Mouse (Mus musculus): ENCODE results near the gene Tvp23b. TPM values are rescaled to one million over a fixed set of nuclear protein-coding genes. Genes with fewer than 3 reads are reported as not detected.
A peak's percentile ranks its signal among the peaks of the same experiment; 100 is the strongest.

The Tvp23b gene
- polyA plus RNA-seq, 1 experiment from 2014 or later, result 56.7 TPM

DNA sequence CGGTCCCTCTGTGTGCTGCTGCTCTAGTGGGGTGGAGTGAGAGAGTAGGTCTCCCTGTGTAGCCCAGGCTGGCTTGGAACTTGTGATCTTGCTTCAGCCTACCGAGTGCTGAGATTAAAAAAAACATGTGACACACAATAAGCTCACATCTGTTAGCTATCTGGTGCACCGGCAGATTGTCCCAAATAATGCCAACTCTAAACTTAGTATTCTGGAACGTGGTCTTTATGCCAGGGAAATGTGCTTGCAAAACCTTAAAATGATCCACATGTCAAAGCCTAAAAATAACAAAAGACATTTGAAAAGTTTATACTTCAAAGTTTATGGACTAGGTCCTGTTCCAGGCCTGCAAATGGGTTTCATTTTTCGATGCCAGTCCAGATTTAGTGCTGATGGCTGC is 10.1 kb upstream of the Tvp23b start:
- Histone ChIP-seq H3K9me3 (no peaks in the 10 kb centered on the region), H3K27me3 (no peaks in the 10 kb centered on the region), H3K36me3 (no peaks in the 10 kb centered on the region), H3K4me3 (no peak overlapping the region), H3K27ac (no peak overlapping the region), H3K4me1 (replicated peaks) (no peaks in the 10 kb centered on the region), H3K4me2 (no peak overlapping the region), H3K9ac (no peak overlapping the region)
- ATAC-seq (ENCODE audit: low FRiP score), result no peak
- WGBS, result 81% methylated on average over 5 of the region's 5 CpGs

- H3K36me3 ChIP-seq, result no peaks in the 10 kb centered on the region
Observed at GRCm38 (mm10) chr11:62869715-62870371, 9.4 kb upstream of the Tvp23b start.

DNA sequence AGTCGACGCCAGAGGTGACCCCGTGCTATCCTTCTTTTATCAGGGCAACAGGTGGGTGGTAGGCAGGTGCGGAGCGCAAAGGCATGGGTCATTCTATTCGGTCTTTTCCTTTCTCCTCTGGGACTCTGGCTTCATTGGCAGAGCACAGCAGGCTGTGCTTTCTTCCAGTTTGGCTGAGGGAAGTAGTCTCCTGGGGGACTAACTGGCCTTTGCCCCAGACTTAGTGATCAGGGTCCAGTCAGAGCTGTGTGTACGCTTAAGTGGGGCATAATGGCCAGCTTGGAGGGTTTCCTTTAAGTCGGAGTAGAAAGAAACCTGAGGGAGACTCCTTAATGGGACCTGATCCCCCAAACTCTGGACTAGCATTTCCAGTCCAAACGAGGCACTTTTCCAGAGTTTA is 5.8 kb upstream of the Tvp23b start:
- Histone ChIP-seq H3K4me3 (no peak overlapping the region), H3K9ac (no peak overlapping the region), H3K9me3 (no peaks in the 10 kb centered on the region), H3K4me2 (no peak overlapping the region), H3K4me1 (replicated peaks) (no peaks in the 10 kb centered on the region), H3K36me3 (no peaks in the 10 kb centered on the region), H3K27me3 (no peaks in the 10 kb centered on the region), H3K27ac (no peak overlapping the region)
- WGBS, result 82% methylated on average over 9 of the region's 9 CpGs
- ATAC-seq (ENCODE audit: low FRiP score), result no peak

More at GRCm38 (mm10) chr11:62869715-62870371, 9.4 kb upstream of the Tvp23b start:
- no peak overlapping the region for H3K4me3 ChIP-seq
- WGBS, result 91% methylated on average over 8 of the region's 8 CpGs
- H3K4me1 ChIP-seq (replicated peaks), result no peaks in the 10 kb centered on the region
- H3K9me3 ChIP-seq, result no peaks in the 10 kb centered on the region
- H3K27me3 ChIP-seq, result no peaks in the 10 kb centered on the region
- no peak overlapping the region for H3K9ac ChIP-seq
- H3K27ac ChIP-seq, result no peak overlapping the region
- H3K4me2 ChIP-seq, result no peak overlapping the region
- ATAC-seq (ENCODE audit: low FRiP score), result no peak

DNA sequence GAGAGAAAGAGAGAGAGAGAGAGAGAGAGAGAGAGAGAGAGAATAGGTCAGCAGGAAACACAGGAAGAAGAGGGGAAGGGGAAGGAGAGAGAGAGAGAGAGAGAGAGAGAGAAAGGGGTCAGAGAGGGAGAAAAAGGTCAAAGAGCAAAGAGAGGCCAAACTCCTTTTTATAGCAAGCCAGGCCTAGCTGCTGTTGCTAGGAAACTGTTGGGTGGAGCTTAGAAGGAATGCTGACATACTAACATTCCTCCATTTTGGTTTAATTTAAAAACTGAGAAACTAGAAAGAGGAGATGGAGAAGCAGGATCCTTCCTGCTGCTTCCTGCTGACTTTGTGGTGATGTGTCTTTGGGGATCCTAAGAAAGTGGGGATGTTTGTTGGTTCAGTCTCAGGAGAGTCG is 3.6 kb upstream of the Tvp23b start:
- no peak overlapping the region for H3K9ac ChIP-seq
- no peak overlapping the region for H3K4me2 ChIP-seq
- H3K27ac ChIP-seq, result no peak overlapping the region
- no peaks in the 10 kb centered on the region for H3K27me3 ChIP-seq
- ATAC-seq (ENCODE audit: low FRiP score), result no peak
- H3K36me3 ChIP-seq, result no peaks in the 10 kb centered on the region
- H3K4me1 ChIP-seq (replicated peaks), result peaks cover 7% of the 10 kb centered on the region
- no peaks in the 10 kb centered on the region for H3K9me3 ChIP-seq
- H3K4me3 ChIP-seq, result no peak overlapping the region
- WGBS, result 77% methylated on average over 1 of the region's 1 CpGs

DNA sequence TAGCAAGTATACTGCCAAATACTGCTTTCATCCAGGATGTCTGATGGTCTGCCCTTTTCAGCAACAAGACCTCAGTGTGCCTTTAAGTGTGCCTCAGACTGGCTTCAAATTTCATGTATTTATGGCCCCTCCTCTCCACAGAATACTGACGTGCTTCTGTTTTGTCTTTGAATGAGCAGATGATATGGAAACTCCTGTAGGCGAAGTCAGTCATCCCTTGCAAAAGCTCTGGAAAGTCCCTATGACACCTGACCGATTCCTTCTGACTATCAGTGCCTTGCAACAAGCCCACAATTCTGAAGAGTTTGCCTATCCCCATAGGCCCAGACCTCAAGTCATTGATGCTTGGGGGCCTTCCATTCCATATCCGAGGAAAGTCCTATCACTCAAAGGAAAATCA is 2.8 kb upstream of the Tvp23b start:
- 88% methylated on average over 4 of the region's 4 CpGs for WGBS
- no peak for ATAC-seq (ENCODE audit: low FRiP score)

DNA sequence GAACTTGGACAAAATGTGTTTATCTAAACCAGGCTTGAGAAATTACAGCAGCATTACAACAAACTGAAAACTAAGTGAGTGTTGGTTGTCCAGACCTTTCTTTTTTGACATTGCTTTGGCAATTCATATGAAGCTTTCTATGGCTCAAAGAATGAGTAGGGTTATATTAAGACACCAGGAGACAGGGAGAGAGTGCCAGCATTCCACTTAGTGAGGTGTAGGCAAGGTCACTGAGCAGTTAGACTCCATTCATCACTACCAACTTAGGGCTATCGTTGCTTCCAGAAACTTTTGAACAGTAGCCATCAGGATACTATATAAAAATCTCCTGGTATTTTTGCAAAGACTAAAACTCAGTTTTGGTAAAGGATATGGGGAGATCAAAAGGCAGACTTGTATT is 1.9 kb upstream of the Tvp23b start:
- no peaks in the 10 kb centered on the region for H3K9me3 ChIP-seq
- no peaks in the 10 kb centered on the region for H3K27me3 ChIP-seq
- H3K4me2 ChIP-seq, result no peak overlapping the region
- peaks cover 9% of the 10 kb centered on the region for H3K4me1 ChIP-seq (replicated peaks)
- ATAC-seq (ENCODE audit: low FRiP score), result no peak
- no peak overlapping the region for H3K27ac ChIP-seq
- no peak overlapping the region for H3K9ac ChIP-seq
- H3K4me3 ChIP-seq, result no peak overlapping the region
- 97% methylated on average over 1 of the region's 1 CpGs for WGBS
- H3K36me3 ChIP-seq, result 0 out of 2 replicates have a peak, but pooled peaks cover 3% of the 10 kb centered on the region

More for the DNA sequence above, 2.8 kb upstream of the Tvp23b start:
- no peaks in the 10 kb centered on the region for H3K36me3 ChIP-seq
- peaks cover 9% of the 10 kb centered on the region for H3K4me1 ChIP-seq (replicated peaks)
- no peak overlapping the region for H3K27ac ChIP-seq
- no peak overlapping the region for H3K4me3 ChIP-seq
- no peaks in the 10 kb centered on the region for H3K27me3 ChIP-seq
- no peaks in the 10 kb centered on the region for H3K9me3 ChIP-seq
- H3K9ac ChIP-seq, result no peak overlapping the region
- H3K4me2 ChIP-seq, result no peak overlapping the region

DNA sequence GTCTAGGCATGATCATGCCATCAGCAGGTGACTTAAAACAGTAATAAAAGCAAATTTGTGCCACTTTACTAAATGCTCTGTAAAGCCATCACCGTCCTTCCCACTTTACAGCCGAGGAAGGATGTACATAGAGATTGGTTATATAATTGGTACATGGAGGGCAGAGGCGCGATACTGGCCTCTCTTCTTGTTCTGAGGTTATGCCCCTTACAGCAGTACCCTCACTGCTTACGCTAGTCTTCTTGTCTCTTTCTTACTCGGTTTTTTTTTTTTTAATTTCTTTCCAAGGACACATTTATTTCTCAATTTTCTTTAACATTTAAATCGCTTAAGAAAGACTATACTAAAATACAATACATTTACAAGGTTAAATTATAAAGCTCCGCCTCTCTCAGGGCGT is 527 bp upstream of the Tvp23b start:
- peak; percentile 30; the same call in 1 of the 2 replicates for ATAC-seq (ENCODE audit: low FRiP score)
- H3K4me3 ChIP-seq, result peak overlapping the region; percentile 73
- 32% methylated on average over 9 of the region's 9 CpGs for WGBS
- peaks cover 10% of the 10 kb centered on the region; the same call in 1 of the 2 replicates for H3K36me3 ChIP-seq
- no peaks in the 10 kb centered on the region for H3K27me3 ChIP-seq
- H3K9me3 ChIP-seq, result no peaks in the 10 kb centered on the region
- H3K27ac ChIP-seq, result 0 out of 2 replicates have a peak overlapping the region, but pooled peaks have one; percentile 46
- peak overlapping the region; percentile 58 for H3K4me2 ChIP-seq
- no peak overlapping the region for H3K9ac ChIP-seq
- peaks cover 9% of the 10 kb centered on the region for H3K4me1 ChIP-seq (replicated peaks)

DNA sequence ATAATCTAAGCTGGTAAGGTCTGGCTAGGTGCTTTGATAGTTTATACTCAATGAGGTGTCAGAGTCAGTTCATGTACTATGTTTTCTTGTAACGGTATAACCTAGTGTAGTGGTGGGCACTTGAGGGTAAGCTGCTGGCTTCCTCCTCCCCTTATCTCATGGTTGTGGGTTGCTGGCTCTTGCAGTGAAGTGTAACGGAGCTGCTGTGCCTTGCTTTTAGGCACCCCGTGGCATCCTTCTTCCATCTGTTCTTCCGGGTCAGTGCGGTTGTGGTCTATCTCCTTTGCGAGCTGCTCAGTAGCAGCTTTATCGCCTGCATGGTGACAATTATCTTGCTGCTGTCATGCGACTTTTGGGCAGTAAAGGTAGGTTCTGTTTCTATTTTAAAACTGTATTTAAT is 4.2 kb downstream of the Tvp23b start:
- peaks cover 50% of the 10 kb centered on the region for H3K36me3 ChIP-seq
- no peak overlapping the region for H3K9ac ChIP-seq
- H3K4me2 ChIP-seq, result no peak overlapping the region
- no peak overlapping the region for H3K27ac ChIP-seq
- peaks cover 9% of the 10 kb centered on the region for H3K4me1 ChIP-seq (replicated peaks)
- no peaks in the 10 kb centered on the region for H3K27me3 ChIP-seq
- no peak overlapping the region for H3K4me3 ChIP-seq
- no peak for ATAC-seq (ENCODE audit: low FRiP score)
- no peaks in the 10 kb centered on the region for H3K9me3 ChIP-seq
- 93% methylated on average over 8 of the region's 8 CpGs for WGBS

DNA sequence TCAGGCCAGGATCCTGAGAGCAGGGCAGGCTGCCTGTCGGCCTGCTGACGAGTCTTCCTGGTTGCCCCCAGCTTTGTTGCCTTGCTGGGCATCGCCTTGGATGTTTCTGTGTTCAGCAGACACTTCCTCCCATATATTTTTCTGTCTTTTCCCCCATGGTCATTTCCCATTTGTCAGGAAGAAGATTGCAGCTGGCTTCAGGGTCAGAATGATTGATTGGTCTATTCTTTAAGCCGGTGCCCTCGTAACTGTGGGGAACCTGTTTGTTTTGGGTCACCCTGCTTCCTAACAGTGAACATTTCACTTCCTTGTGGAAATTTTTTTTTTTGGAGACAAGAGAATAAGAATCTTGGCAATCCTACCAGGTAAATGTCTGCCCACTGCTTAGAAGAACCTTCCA is 6.1 kb downstream of the Tvp23b start:
- H3K9ac ChIP-seq, result no peak overlapping the region
- H3K4me3 ChIP-seq, result no peak overlapping the region
- no peak overlapping the region for H3K4me2 ChIP-seq
- H3K27me3 ChIP-seq, result no peaks in the 10 kb centered on the region
- peaks cover 4% of the 10 kb centered on the region for H3K4me1 ChIP-seq (replicated peaks)
- 75% methylated on average over 5 of the region's 5 CpGs for WGBS
- H3K9me3 ChIP-seq, result no peaks in the 10 kb centered on the region
- no peak for ATAC-seq (ENCODE audit: low FRiP score)
- H3K36me3 ChIP-seq, result peaks cover 69% of the 10 kb centered on the region
- no peak overlapping the region for H3K27ac ChIP-seq

DNA sequence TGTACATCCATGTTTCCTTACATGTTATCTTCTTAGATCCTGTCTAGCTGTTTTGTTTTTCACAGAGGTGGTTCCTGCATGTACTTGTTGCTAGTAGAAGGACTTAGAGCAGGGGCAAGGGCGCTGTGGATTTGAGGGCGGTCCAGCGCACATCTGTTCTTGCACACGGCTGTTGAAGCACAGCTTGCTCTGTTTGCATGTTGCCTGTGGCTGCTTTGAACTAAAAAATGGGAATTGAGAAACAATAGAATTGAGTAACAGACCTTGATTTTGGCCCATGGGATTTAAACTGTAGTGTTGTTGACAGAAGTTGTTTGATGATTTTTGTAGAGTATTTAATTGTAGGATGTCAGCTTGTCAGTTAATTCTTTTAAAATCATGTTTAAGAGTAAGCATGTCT is 11.5 kb downstream of the Tvp23b start:
- H3K36me3 ChIP-seq, result peaks cover 74% of the 10 kb centered on the region
- no peaks in the 10 kb centered on the region for H3K27me3 ChIP-seq
- ATAC-seq (ENCODE audit: low FRiP score), result no peak
- H3K4me3 ChIP-seq, result no peak overlapping the region
- no peak overlapping the region for H3K9ac ChIP-seq
- H3K9me3 ChIP-seq, result no peaks in the 10 kb centered on the region
- no peak overlapping the region for H3K27ac ChIP-seq
- WGBS, result 92% methylated on average over 4 of the region's 4 CpGs
- no peak overlapping the region for H3K4me2 ChIP-seq
- no peaks in the 10 kb centered on the region for H3K4me1 ChIP-seq (replicated peaks)

DNA sequence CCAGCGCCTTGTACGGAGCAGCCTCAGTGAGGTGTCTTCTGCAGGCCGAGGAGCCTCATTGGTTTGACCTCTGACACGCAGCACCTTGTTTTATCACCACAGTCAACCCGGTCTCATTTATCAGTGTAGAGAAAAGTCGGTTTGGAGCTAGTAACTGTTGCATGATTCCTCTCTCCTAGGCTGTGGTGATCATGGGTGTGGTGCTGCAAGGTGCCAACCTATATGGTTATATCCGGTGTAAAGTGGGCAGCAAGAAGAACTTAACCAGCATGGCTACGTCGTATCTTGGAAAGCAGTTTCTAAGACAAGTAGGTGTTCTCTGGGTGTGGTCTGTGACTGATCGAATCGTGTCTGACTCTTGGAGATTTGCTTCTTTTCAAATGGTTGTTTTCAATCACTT is 12.5 kb downstream of the Tvp23b start:
- WGBS, result 96% methylated on average over 11 of the region's 11 CpGs
- ATAC-seq (ENCODE audit: low FRiP score), result no peak
- H3K4me2 ChIP-seq, result no peak overlapping the region
- no peak overlapping the region for H3K27ac ChIP-seq
- H3K4me1 ChIP-seq (replicated peaks), result no peaks in the 10 kb centered on the region
- no peak overlapping the region for H3K9ac ChIP-seq
- no peaks in the 10 kb centered on the region for H3K9me3 ChIP-seq
- H3K27me3 ChIP-seq, result no peaks in the 10 kb centered on the region
- H3K36me3 ChIP-seq, result peaks cover 74% of the 10 kb centered on the region
- H3K4me3 ChIP-seq, result no peak overlapping the region

DNA sequence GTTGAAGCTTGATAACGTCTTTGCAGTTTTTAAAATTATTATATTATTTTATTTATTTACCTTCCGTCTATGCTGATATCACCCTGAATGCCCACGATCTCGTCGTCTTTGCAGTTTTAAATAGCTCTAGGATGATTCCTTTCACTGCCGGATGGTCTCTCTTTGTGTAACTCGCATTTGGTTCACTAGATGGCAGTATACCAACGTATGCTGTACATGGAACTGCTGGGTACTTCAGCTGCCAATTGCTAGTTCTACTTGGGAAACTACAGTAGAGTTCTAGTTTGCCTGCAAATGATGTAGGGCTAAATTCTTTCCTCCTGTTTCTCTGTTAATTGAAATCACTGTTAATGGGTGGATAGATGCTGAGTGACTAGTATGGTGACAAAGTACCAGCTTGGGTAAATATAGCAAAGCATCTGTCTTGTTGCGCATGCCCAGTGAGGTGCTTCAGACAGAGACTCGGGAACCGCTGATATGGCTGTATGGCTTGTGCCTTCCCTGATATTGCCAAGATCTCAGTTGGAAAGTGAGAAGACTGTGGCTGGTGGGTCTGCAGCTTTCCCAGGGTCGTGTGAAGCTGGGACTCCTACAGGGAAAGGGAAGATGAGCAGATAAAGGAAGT is 22.6 kb downstream of the Tvp23b start:
- Histone ChIP-seq H3K9ac (no peak overlapping the region), H3K4me1 (replicated peaks) (no peaks in the 10 kb centered on the region), H3K27ac (no peak overlapping the region), H3K4me3 (no peak overlapping the region), H3K27me3 (no peaks in the 10 kb centered on the region), H3K4me2 (no peak overlapping the region), H3K9me3 (no peaks in the 10 kb centered on the region), H3K36me3 (0 out of 2 replicates have a peak, but pooled peaks cover under 1% of the 10 kb centered on the region)
- 0 out of 2 replicates have a peak, but pooled peaks have one; percentile 43 for ATAC-seq (ENCODE audit: low FRiP score)
- 36% methylated on average over 12 of the region's 12 CpGs for WGBS
